Mouse (Mus musculus) liver, postnatal 0 days (tissue): ENCODE results near the gene Jph4. TPM values are rescaled to one million over a fixed set of nuclear protein-coding genes. Genes with fewer than 3 reads are reported as not detected.

ENCODE experiments used
- ATAC-seq: fragments of 200-750 bp; cut with Nextera tagmentation; 2 replicates; pipeline ENCODE4 v1.8.0; 2017; ENCODE audit warnings: mild to moderate bottlenecking, moderate library complexity
- DNase-seq: peaks from one replicate; pipeline ENCODE4 v3.0.0-alpha.2; 2016
- H3K27ac ChIP-seq: fragments of 300-500 bp; sonication (generic); 2 replicates; pipeline ENCODE4 v1.5.1; 2014; ENCODE audit warnings: antibody characterized with exemption, moderate library complexity, mild to moderate bottlenecking, low read depth
- H3K27me3 ChIP-seq: fragments of 300-500 bp; sonication (generic); 2 replicates; pipeline ENCODE4 v1.6.1; 2014; ENCODE audit warnings: low read length, control low read depth, mixed read lengths; ENCODE audit not compliant: insufficient read depth
- H3K36me3 ChIP-seq: fragments of 300-500 bp; sonication (generic); replicated peaks from 2 replicates; pipeline ENCODE4 v1.6.1; 2014; ENCODE audit warnings: mild to moderate bottlenecking, control low read depth, low read length, moderate library complexity, mixed read lengths; ENCODE audit not compliant: insufficient read depth
- H3K4me1 ChIP-seq: fragments of 300-500 bp; sonication (generic); 2 replicates; pipeline ENCODE4 v1.6.1; 2014; ENCODE audit warnings: antibody characterized with exemption, mild to moderate bottlenecking, control low read depth; ENCODE audit not compliant: insufficient read depth
- H3K4me2 ChIP-seq: fragments of 300-500 bp; sonication (generic); 2 replicates; pipeline ENCODE4 v1.6.1; 2014; ENCODE audit warnings: low read depth, mild to moderate bottlenecking, low read length, moderate library complexity, mixed read lengths
- H3K4me3 ChIP-seq: fragments of 300-500 bp; sonication (generic); 2 replicates; pipeline ENCODE4 v1.5.1; 2014; ENCODE audit warnings: low read depth, low read length
- H3K9ac ChIP-seq: fragments of 300-500 bp; sonication (generic); replicated peaks from 2 replicates; pipeline ENCODE4 v1.6.1; 2014; ENCODE audit warnings: mild to moderate bottlenecking, moderate library complexity
- H3K9me3 ChIP-seq: fragments of 300-500 bp; sonication (generic); 2 replicates; pipeline ENCODE4 v1.6.1; 2016; ENCODE audit warnings: mild to moderate bottlenecking, control low read depth, low read length, mixed read lengths
- CTCF ChIP-seq: sonication (generic); IDR thresholded peaks from 2 replicates; pipeline ENCODE4 v1.5.1; 2016; ENCODE audit warnings: antibody characterized with exemption, low read depth
- EP300 ChIP-seq: IDR thresholded peaks from 2 replicates; pipeline ENCODE4 v1.6.1; 2016; ENCODE audit warnings: antibody characterized with exemption, low read depth, mild to moderate bottlenecking
- WGBS: fragments of 180-500 bp; shearing (Covaris S2); extraction: QIAGEN DNeasy Blood & Tissue Kit; methylation state at CpG from one replicate; pipeline ENCODE4 v1.1.7; 2014; ENCODE audit not compliant: insufficient replicate concordance; 5-methylcytosine and 5-hydroxymethylcytosine counted together
- polyA plus RNA-seq: library from polyadenylated mRNA; unstranded; fragments of >200 nt; fragmentation: Nextera tagmentation; extraction: Ambion mirVana; gene quantifications from 2 replicates; pipeline ENCODE4 v1.2.1, GENCODE M21; 2015

The Jph4 gene
- polyA plus RNA-seq, 1 experiment from 2014 or later: not detected

DNA sequence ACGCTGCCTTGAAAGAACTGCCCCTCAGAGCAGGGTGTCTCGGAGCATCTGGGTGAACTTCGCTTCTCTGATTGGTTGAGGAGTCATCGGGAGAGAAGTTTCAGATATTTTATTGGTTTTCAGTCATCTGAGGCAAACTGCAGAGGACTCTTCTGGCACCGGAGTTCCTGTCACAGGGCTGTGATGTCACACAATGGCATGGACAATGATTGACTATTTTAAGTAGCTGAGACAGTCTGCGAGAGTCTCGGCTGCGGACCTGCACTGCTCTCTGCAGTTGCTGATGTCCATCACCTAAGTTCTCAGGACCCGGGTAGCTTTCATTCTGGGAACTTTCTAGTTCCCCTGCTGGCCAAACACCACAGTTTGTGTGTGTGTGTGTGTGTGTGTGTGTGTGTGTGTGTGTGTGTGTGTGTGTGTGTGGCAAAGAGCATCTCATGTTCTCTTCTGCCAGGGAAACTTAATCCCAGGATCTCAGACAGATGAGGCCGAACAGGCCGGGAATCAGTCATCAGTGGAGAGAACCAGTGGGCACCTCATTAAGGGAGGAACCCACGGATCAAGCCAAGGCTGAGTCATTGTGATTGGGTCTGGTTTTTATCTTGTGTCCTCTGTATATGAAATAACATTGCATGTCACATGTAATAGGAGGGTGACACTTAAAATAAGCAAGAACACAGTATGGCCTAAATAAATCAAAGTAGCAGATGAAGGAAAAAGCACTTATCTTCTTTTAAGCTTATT, 40.8 kb upstream of the Jph4 start:
- H3K27me3 ChIP-seq: no peaks in the 10 kb centered on the region
- no peaks in the 10 kb centered on the region for H3K36me3 ChIP-seq
- H3K27ac ChIP-seq: no peak overlapping the region
- H3K4me3 ChIP-seq: no peak overlapping the region
- TF ChIP-seq CTCF (no peak), EP300 (no peak)
- ATAC-seq: no peak
- no peaks in the 10 kb centered on the region for H3K9me3 ChIP-seq
- no peaks in the 10 kb centered on the region for H3K4me1 ChIP-seq
- no peak overlapping the region for H3K9ac ChIP-seq
- DNase-seq: no peak
- H3K4me2 ChIP-seq: no peak overlapping the region
- WGBS: 54% methylated on average over 12 of the region's 12 CpGs

- DNase-seq: no peak
- Histone ChIP-seq H3K4me1 (no peaks in the 10 kb centered on the region), H3K9me3 (no peaks in the 10 kb centered on the region), H3K27ac (no peak overlapping the region), H3K9ac (no peak overlapping the region), H3K4me3 (no peak overlapping the region), H3K27me3 (no peaks in the 10 kb centered on the region), H3K36me3 (no peaks in the 10 kb centered on the region), H3K4me2 (no peak overlapping the region)
- 86% methylated on average over 16 of the region's 16 CpGs for whole genome bisulfite sequencing
- no peak for ATAC-seq
- no peak for TF ChIP-seq EP300
- TF ChIP-seq CTCF: no peak
These were observed 36.3 kb upstream of the Jph4 start for GRCm38 (mm10) chr14:55152951-55153481.

GRCm38 (mm10) chr14:55152174-55152573, 35.4 kb upstream of the Jph4 start:
- ATAC-seq (no peak), DNase-seq (no peak)
- Histone ChIP-seq H3K4me2 (no peak overlapping the region), H3K4me3 (no peak overlapping the region), H3K36me3 (no peaks in the 10 kb centered on the region), H3K27ac (no peak overlapping the region), H3K9ac (no peak overlapping the region), H3K27me3 (no peaks in the 10 kb centered on the region), H3K9me3 (no peaks in the 10 kb centered on the region), H3K4me1 (peaks cover 2% of the 10 kb centered on the region; the same call in 1 of the 2 replicates)
- WGBS: 63% methylated on average over 4 of the region's 4 CpGs
- TF ChIP-seq CTCF: no peak
- no peak for TF ChIP-seq EP300

DNA sequence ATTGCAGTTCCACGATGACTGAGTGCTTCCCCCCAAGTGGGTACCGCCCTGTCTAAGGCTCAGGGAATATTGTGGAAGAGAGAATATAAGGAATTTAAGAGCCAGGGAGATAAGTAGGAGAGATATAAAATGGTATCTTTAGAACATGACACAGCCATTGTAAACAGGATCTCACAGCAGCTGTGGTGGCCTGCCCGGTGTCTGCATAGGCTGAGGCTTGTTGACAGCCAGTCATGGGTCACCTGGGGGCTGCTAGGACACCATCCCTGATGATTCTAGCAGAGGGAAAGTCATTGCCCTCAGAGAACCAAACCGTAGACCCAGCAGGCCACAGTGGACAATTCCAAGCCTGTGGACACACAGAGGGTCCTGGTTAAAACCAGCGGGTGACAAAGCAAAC, 34.2 kb upstream of the Jph4 start:
- WGBS: 74% methylated on average over 5 of the region's 5 CpGs

GRCm38 (mm10) chr14:55149041-55149440, 32.3 kb upstream of the Jph4 start:
- ATAC-seq: no peak
- no peak for DNase-seq
- Histone ChIP-seq H3K27me3 (no peaks in the 10 kb centered on the region), H3K36me3 (no peaks in the 10 kb centered on the region), H3K9me3 (no peaks in the 10 kb centered on the region), H3K4me3 (no peak overlapping the region), H3K27ac (no peak overlapping the region), H3K9ac (no peak overlapping the region), H3K4me1 (peaks cover 3% of the 10 kb centered on the region; the same call in 1 of the 2 replicates), H3K4me2 (no peak overlapping the region)
- 75% methylated on average over 5 of the region's 5 CpGs for WGBS
- TF ChIP-seq EP300: no peak

More for the DNA sequence above, 34.2 kb upstream of the Jph4 start:
- Histone ChIP-seq H3K4me3 (no peak overlapping the region), H3K27ac (no peak overlapping the region), H3K9ac (no peak overlapping the region), H3K27me3 (no peaks in the 10 kb centered on the region), H3K4me1 (peaks cover 3% of the 10 kb centered on the region; the same call in 1 of the 2 replicates), H3K36me3 (no peaks in the 10 kb centered on the region), H3K9me3 (no peaks in the 10 kb centered on the region), H3K4me2 (no peak overlapping the region)
- TF ChIP-seq EP300 (no peak), CTCF (no peak)
- no peak for DNase-seq
- ATAC-seq: no peak

- Histone ChIP-seq H3K4me1 (peaks cover 3% of the 10 kb centered on the region; the same call in 1 of the 2 replicates), H3K9me3 (no peaks in the 10 kb centered on the region), H3K27ac (no peak overlapping the region), H3K27me3 (no peaks in the 10 kb centered on the region), H3K4me2 (no peak overlapping the region), H3K36me3 (no peaks in the 10 kb centered on the region), H3K4me3 (no peak overlapping the region), H3K9ac (no peak overlapping the region)
- WGBS: 36% methylated on average over 5 of the region's 5 CpGs
- ATAC-seq (no peak), DNase-seq (peak; percentile 72)
- peak; percentile 82 for TF ChIP-seq CTCF
- TF ChIP-seq EP300: no peak
These were observed 31.7 kb upstream of the Jph4 start for GRCm38 (mm10) chr14:55148363-55148915.
